Mouse (Mus musculus): Measurements from ENCODE around the gene Taf10. TPM values are rescaled to one million over a fixed set of nuclear protein-coding genes. Genes with fewer than 3 reads are reported as not detected.

Gene Taf10
- 172 and 195 TPM in 2 replicates for polyA plus RNA-seq (2012; rRNA removed)

DNA sequence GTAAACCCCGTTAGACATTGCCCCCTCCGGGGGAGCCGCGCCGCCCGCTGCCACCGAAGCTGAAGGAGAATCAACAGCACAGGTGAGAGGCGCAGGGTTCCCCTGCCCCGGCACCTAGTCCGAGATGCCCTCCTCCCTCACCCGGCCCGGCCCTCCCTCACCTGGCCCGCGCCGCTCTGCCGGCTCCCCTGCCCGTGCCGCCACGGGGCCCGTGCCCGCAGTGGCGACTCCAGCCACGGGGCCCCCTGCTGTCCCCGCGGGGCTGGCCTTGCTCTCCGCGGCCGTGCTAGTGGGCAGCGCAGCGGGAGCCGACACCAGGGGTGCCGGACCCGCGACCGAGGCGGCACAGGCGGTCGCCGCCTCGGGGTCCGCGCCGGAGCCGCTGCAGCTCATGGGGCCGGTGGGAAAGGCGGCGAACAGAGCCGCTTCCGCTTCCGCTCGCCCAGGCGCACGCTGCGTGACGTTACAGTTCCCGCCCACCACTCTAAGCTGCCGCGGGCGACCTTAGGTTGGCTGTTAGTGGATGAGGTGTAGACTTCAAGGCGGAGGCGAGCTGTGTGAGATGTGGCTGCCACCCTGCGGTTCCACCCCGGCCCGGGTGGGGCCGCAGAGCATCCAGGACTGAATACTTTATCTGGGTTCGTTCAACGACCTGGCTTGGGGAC lies at the start of gene Taf10:
Gene Taf10, minus strand, starts transcription at position 436 of the 665 bp plus-strand sequence.

DNA sequence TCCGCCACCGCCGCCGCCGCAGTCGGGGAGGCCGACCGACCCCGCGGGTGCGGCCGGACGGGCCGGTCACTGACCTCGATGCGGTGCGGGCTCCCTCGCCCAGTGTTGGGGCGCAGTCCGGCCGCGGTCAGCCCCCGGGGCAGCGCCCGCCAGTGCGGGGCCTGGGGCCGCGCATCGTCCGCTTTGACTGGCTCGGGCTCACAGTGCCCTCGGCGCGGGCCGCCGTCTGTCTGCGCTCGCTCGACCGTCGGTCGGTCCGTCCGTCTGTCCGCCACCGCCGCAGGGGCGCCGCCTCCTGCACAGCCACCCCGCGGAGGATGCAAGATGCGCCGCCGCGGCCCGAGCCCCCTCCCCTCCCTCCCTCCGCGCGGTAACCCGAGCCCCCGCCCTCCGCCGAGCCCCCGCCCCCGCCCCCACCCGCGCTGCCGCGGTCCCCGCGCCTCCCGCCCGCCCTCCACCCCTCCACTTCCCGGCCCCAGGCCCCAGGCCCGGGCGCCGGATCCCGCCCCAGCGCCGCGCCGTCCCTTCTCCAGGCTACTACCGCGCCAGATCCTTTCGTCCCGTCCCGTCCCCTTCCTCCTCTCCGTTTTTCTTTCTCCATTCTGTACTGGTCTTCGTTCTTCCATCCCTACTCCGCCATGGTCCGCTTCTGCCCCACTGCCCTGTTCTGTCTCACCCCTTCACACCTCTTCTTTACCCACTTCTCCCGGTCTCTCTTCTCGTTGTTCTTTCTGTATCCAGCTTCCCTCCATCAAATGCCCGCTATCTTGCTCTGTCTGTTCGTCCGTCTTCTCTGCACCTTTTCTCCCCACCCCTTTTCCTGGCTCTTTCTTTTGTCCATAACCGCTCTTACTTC lies 43.4 kb upstream of the Taf10 start, which contains the start of gene Dchs1:
Gene Dchs1, minus strand, starts transcription at position 370 of the 856 bp plus-strand sequence.

DNA sequence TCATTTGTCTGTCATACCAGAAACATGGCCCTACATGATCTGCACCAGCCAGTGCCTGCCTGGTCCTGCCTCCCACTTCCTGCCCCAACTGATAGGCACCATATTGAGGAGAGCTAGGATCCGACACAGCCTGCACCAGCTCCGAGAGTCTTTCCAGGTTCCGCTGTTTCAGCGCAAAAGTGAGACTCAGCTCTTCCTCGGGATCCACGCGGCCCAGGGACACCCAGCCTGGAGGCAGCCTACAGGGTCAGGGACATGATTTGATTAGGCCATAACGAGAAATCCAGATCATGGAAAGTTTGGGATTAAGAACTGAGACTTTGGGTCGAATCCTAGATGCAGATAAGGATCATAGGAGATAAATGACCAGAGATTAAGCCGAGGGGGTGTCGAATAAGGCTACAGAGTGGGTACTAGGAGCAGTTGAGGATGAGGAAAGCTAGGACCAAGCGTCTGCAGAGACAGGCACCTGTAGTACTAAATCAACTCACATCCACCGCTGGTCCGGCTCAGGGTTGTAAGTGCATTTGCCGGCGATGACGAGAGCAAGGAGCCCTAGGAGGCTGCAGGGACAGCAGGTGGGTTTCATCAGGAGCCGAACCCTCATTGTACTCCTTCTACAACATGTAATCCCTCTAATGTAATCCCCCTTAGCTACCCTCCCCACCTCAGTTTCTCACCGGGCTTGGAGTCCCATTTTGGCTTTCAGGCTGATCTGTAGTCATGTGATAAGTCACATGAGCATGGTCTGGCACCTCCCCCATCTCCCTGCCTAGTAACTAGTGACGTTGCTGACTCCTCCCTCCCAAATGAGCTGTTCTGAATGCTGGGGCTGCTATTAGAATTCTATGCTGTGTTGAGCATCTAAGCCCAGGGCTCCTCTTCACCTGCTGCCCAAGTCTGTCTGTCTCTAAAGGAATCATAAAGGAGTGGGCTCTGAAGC lies 7.6 kb upstream of the Taf10 start, which contains the start of gene Tpp1:
Gene Tpp1, minus strand, starts transcription at position 745 of the 943 bp plus-strand sequence.

DNA sequence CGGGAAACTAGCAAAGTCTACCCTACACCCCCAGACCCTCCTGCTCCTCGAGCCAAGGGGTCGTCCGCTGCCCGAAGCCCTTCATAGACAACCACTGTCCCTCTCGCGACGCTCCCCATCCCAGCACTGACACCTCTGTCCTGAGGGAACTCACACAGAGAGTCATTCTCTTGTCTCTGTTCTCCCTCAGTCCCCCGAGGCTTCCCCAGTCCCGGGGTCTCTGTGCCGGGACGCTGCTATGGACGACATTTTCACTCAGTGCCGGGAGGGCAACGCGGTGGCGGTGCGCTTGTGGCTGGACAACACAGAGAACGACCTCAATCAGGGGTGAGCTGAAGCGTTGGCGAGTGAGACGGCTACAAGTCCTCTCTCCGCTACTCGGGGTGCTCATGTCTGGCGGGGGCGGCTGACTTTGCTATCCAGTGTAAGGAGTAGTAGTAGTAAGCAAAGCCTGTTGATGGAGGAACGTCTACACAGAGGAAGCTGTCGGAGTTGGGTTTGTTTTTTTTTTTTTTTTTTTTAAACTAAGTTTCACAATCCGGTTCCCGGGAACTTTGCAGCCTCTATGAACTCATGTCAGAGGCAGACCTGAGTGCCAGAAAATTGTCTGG lies 7.1 kb downstream of the Taf10 start, which contains the start of gene Rrp8:
Gene Rrp8, minus strand, starts transcription at position 475 of the 611 bp plus-strand sequence.

DNA sequence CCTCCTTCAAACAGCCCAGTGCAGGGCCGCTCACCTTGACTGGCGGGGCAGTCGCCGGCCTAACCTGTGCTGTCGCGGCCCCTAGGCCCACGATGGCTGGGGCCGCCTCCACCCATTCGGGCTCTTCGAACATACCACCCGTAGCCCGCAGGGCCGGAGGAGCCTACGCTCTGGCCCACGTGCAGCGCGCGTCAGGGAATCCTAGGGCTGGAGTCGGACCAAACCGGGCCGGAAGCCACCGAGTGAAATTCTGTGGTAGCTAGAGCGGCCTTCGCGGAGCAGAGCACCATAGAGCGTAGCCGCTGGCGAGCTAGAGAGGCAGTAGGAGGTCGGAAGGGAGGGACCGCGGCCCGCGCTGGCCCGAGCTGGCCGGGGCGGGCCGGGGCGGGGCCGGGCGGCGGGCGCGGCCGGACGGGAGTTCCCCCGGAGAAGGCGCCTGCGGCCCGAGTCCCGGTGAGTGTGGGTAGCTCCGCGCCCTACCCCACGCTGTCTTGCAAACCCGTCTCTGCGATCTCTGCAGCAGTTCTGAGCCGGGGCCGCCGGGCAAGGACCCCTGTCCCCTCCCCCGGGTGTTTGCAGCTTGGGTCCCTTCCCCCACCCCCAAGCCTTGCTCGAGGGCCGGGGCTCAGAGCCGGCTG lies 7.8 kb downstream of the Taf10 start, which contains the start of gene Ilk:
Gene Ilk, plus strand, starts transcription at position 329 of the 638 bp plus-strand sequence.

Other genes with a start within 250 kb of the Taf10 start
- 8.7 and 10.2 TPM in 2 replicates for gene Smpd1, start 190.0 kb downstream of the Taf10 start, polyA plus RNA-seq (2012; rRNA removed)
- 1.7 TPM in 2 replicates for gene Apbb1, start 162.7 kb downstream of the Taf10 start, polyA plus RNA-seq (2012; rRNA removed)
- gene Hpx, start 144.2 kb downstream of the Taf10 start, polyA plus RNA-seq (2012; rRNA removed), result 175 and 220 TPM in 2 replicates
- gene Trim3, start 110.8 kb downstream of the Taf10 start, polyA plus RNA-seq (2012; rRNA removed), result 4.4 and 4.6 TPM in 2 replicates
- 58.1 and 59.9 TPM in 2 replicates for gene Timm10b, start 104.3 kb downstream of the Taf10 start, polyA plus RNA-seq (2012; rRNA removed)
- 11.8 and 15.0 TPM in 2 replicates for gene Arfip2, start 103.9 kb downstream of the Taf10 start, polyA plus RNA-seq (2012; rRNA removed)
- gene Gm45799, start 103.8 kb downstream of the Taf10 start, polyA plus RNA-seq (2012; rRNA removed), result 61.9 and 66.6 TPM in 2 replicates
- gene Dnhd1, start 93.5 kb downstream of the Taf10 start, polyA plus RNA-seq (2012; rRNA removed), result 0.52 and 0.68 TPM in 2 replicates
- 64.6 and 77.3 TPM in 2 replicates for gene Ilk, start 7.8 kb downstream of the Taf10 start, polyA plus RNA-seq (2012; rRNA removed)
- 8.1 and 9.2 TPM in 2 replicates for gene Rrp8, start 7.0 kb downstream of the Taf10 start, polyA plus RNA-seq (2012; rRNA removed)
- 31.5 and 35.3 TPM in 2 replicates for gene Tpp1, start 7.9 kb upstream of the Taf10 start, polyA plus RNA-seq (2012; rRNA removed)
- 0.53 and 0.54 TPM in 2 replicates for gene Dchs1, start 43.3 kb upstream of the Taf10 start, polyA plus RNA-seq (2012; rRNA removed)
- 132 and 139 TPM in 2 replicates for gene Mrpl17, start 66.7 kb upstream of the Taf10 start, polyA plus RNA-seq (2012; rRNA removed)
- 0.58 and 0.95 TPM in 2 replicates for gene Gm4070, start 209.6 kb upstream of the Taf10 start, polyA plus RNA-seq (2012; rRNA removed)